Mouse (Mus musculus) heart, adult 2 months (tissue): ENCODE data around the gene Galnt18.

Experiments
- CTCF ChIP-seq: fragments of 200-600 bp; IDR thresholded peaks from 2 replicates; pipeline ENCODE4 v1.8.1; 2022; ENCODE audit warnings: antibody characterized with exemption, mild to moderate bottlenecking, moderate library complexity
- EP300 ChIP-seq: fragments of 200-500 bp; IDR thresholded peaks from 2 replicates; pipeline ENCODE4 v1.6.1; 2011; ENCODE audit warnings: low read depth, low read length, control low read depth; ENCODE audit not compliant: insufficient read depth
- POLR2A ChIP-seq: fragments of 200-500 bp; IDR thresholded peaks from 2 replicates; pipeline ENCODE4 v1.6.1; 2011; ENCODE audit warnings: mild to moderate bottlenecking, low read depth, low read length, control low read depth; ENCODE audit not compliant: insufficient read depth

DNA sequence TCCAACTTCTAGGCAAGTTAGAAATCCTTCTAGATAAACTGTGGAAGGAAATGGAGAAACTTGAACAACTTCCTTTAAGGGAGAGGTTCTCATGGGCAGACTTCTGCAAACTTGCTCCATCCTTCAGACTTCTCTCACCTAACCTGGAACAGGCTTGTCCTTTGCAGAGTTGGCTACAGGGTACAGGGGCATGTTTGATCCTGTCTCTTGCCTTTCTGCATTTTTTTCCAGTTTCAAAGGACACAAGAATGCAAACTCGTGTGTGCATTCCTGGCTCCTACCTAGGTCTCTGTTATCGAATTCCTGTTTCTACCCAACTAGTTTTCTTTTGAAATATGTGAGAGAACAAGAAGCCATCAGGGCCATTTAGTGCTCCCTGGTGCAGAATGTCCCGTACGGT is 55.8 kb downstream of the Galnt18 start:
- TF ChIP-seq EP300 (no peak), CTCF (no peak), POLR2A (no peak)
